In the genomic region with DNA sequence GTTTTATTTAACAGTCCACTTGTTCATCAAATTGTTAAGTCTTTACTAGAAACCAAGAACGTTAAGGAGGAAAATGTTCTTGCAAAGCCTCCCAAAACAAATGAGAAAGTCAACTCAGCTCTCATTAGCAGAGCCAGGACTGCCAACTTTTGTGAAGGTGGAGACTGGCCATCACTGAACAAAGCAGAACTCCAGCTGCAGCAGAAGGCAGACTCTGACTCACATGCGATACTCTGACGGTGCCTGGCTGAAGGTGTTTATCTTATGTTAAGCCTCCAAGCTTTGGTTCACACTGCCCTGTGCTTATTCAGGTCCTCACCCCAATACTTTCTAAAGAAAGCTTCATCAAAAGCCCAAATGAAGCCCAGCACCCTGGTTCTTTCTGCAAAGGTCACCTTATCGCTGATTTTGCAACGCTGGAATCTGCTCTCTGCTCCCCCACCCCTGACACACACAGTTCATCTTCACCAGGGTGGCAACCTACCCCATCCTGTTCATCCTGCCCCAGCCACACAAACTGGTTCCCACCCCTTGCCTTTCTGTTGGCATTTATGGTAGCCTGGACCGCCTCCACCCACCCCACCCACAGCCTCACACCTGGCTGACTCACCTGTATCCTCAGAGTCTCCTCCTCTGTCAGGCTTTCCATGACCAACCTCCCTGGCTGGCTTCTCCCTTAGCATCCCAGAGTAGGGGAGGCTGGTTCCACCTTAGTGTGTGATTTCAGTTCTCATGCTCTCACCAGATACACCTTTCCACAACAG, we compare ENCODE assay signal across 15 mouse cellular contexts. TPM values are rescaled to one million over a fixed set of nuclear protein-coding genes. Genes with fewer than 3 reads are reported as not detected.
"Had no signal": no experiment of that assay in that cellular context is flagged by ENCODE, and none has a peak within 500 bp of the region (broad histone marks: within the 10 kb centered on the region; RNA-seq: fewer than 3 reads in every experiment).

No protein-coding gene starts in this region.

- H3K9me3 ChIP-seq: limb, embryonic 13.5 days; lung, embryonic 15.5 days had no signal

- H3K36me3 ChIP-seq: limb, embryonic 13.5 days; lung, embryonic 15.5 days had no signal

- H3K9ac ChIP-seq: limb, embryonic 13.5 days; liver, embryonic 14.5 days; lung, embryonic 15.5 days had no signal

- H3K4me1 ChIP-seq: limb, embryonic 13.5 days; lung, embryonic 15.5 days had no signal

- H3K4me3 ChIP-seq: limb, embryonic 13.5 days; lung, embryonic 15.5 days had no signal

- H3K27me3 ChIP-seq: limb, embryonic 13.5 days; lung, embryonic 15.5 days had no signal

- H3K4me2 ChIP-seq: limb, embryonic 13.5 days; lung, embryonic 15.5 days; midbrain, embryonic 11.5 days had no signal

- DNase-seq: kidney, adult 11 months; kidney, adult 8-10 months; kidney, postnatal 14 days; kidney, postnatal 4 days; left cerebral cortex, postnatal 4 days; lung, adult 18-20 months; lung, postnatal 10 days; lung, postnatal 4 days; midbrain, embryonic 14.5 days; thymus, postnatal 36 days had no signal

- H3K27ac ChIP-seq: limb, embryonic 13.5 days; liver, embryonic 14.5 days; lung, embryonic 15.5 days had no signal

RNA-seq across cellular contexts. Expression of a gene that starts 3.9 kb away (rescaled TPM):
- polyA plus RNA-seq: liver, embryonic 14.5 days; lung, embryonic 15.5 days had no signal

RNA-seq across cellular contexts. Expression of a gene that starts 53.8 kb away (rescaled TPM):
- polyA plus RNA-seq: midbrain, embryonic 11.5 days; small intestine, adult 2 months had no signal
